Comparison of ENCODE assay signal across 8 mouse cellular contexts in the genomic region with DNA sequence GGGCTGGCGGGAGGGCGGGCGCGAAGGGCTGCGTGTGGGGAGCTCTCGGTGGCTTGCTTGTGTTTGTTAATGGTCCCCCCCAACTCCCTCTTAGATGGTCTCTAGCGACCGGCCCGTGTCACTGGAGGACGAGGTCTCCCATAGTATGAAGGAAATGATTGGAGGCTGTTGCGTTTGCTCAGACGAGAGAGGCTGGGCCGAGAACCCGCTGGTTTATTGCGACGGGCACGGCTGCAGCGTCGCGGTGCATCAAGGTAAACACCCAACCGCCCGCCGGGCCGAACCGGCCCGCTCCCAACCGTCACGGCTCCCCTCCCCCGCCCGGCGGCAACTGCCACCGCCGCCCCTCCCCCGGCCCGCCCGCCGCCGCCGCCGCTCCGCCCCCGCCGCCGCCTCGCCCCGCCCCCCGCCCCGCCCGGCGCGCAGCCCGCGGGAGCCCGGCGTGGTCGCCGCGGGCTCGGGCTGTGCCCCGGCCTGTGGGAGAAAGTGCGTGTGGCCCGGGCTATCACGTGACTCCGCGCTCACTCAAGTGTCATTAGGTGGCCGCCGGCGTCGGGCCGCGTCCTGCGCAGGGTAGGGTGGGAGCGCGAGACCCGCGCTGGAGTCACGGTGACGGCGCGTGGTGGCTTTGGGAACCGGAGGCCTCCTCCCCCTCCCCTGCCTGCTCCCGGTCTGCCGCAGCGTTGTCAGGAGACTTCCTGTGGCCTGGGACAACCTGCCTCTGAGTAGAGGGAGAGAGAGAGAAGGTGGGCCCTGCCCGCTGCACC. TPM values are rescaled to one million over a fixed set of nuclear protein-coding genes. Genes with fewer than 3 reads are reported as not detected.
DNase-seq lines count a peak whose midpoint lies in the region; ATAC-seq and TF ChIP-seq lines count a peak whose summit lies in the region.

No protein-coding gene starts in this region.

- TF ChIP-seq CTCF in E14TG2a.4 (conservative IDR thresholded peaks at IDR 0.05; ENCODE audit: low read length): no peak

- H3K36me3 ChIP-seq in E14TG2a.4 (ENCODE audit: insufficient read depth, low read length): peaks cover 25% of the 10 kb centered on the region
- 0 out of 2 replicates have a peak, but pooled peaks cover 7% of the 10 kb centered on the region for H3K36me3 ChIP-seq in forebrain, embryonic 12.5 days (replicated peaks)
- 0 out of 2 replicates have a peak, but pooled peaks cover 3% of the 10 kb centered on the region for H3K36me3 ChIP-seq in neural tube, embryonic 14.5 days (ENCODE audit: control insufficient read depth, insufficient read depth, low read length)

- H3K27ac ChIP-seq in forebrain, embryonic 12.5 days: peak overlapping the region; percentile 100
- H3K27ac ChIP-seq in neural tube, embryonic 14.5 days (ENCODE audit: low read depth, low read length): peak overlapping the region; percentile 99

- no peaks in the 10 kb centered on the region for H3K27me3 ChIP-seq in E14TG2a.4 (ENCODE audit: insufficient read depth, low read length)
- no peaks in the 10 kb centered on the region for H3K27me3 ChIP-seq in forebrain, embryonic 12.5 days
- no peaks in the 10 kb centered on the region for H3K27me3 ChIP-seq in neural tube, embryonic 14.5 days (ENCODE audit: control insufficient read depth, insufficient read depth, low read length)

- WGBS in forebrain, embryonic 12.5 days: under 1% methylated on average over 60 of the region's 85 CpGs
- WGBS in neural tube, embryonic 14.5 days: under 1% methylated on average over 28 of the region's 85 CpGs

- intact Hi-C loops in heart, postnatal 10 days (cut with DNase I): loop anchor here (5.0 kb wide), 2 partner anchors 142 to 612 kb away; partner anchors contain the start of gene Bmi1

- peak overlapping the region; percentile 89 for H3K4me3 ChIP-seq in E14TG2a.4 (replicated peaks; ENCODE audit: low read length)
- peak overlapping the region; percentile 86 for H3K4me3 ChIP-seq in forebrain, embryonic 12.5 days (replicated peaks)
- H3K4me3 ChIP-seq in neural tube, embryonic 14.5 days (ENCODE audit: low read depth, low read length): peak overlapping the region; percentile 88

- peaks cover 43% of the 10 kb centered on the region for H3K4me1 ChIP-seq in E14TG2a.4 (replicated peaks; ENCODE audit: low read depth, low read length)
- H3K4me1 ChIP-seq in forebrain, embryonic 12.5 days: peaks cover 17% of the 10 kb centered on the region
- H3K4me1 ChIP-seq in neural tube, embryonic 14.5 days (ENCODE audit: control insufficient read depth, insufficient read depth, low read length): peaks cover 6% of the 10 kb centered on the region; the same call in 1 of the 2 replicates

- H3K4me2 ChIP-seq in forebrain, embryonic 12.5 days: peak overlapping the region; percentile 92
- peak overlapping the region; percentile 72 for H3K4me2 ChIP-seq in neural tube, embryonic 14.5 days (ENCODE audit: low read depth, low read length)

- DNase-seq in c-Kit-positive CD71-positive TER-119-positive erythroid progenitor cells, embryonic 14.5 days (ENCODE audit: low spot score): peak; percentile 71
- DNase-seq in heart, postnatal 10 days: peak; percentile 84 to 86
- peak; percentile 82 to 90 for DNase-seq in kidney, postnatal 4 days
- peak; percentile 75 to 76 for DNase-seq in lung, adult 18-20 months
- DNase-seq in thymus, adult 18-20 months: peak; percentile 65 to 70

- ATAC-seq in forebrain, embryonic 12.5 days (ENCODE audit: low FRiP score): peak; percentile 76
- peak; percentile 60 for ATAC-seq in neural tube, embryonic 14.5 days (ENCODE audit: low read depth)

- H3K9me3 ChIP-seq in E14TG2a.4 (ENCODE audit: low read length): no peaks in the 10 kb centered on the region
- H3K9me3 ChIP-seq in forebrain, embryonic 12.5 days: no peaks in the 10 kb centered on the region
- no peaks in the 10 kb centered on the region for H3K9me3 ChIP-seq in neural tube, embryonic 14.5 days (ENCODE audit: control insufficient read depth, low read length)

- H3K9ac ChIP-seq in forebrain, embryonic 12.5 days: peak overlapping the region; percentile 99
- peak overlapping the region; percentile 98 for H3K9ac ChIP-seq in neural tube, embryonic 14.5 days (replicated peaks; ENCODE audit: low read depth, low read length)

RNA-seq across cellular contexts. Expression of gene Mllt10, which starts 10.1 kb away (rescaled TPM):
- 61.7 and 76.8 TPM in 2 replicates for polyA plus RNA-seq in forebrain, embryonic 12.5 days (2016; fragmentation: Nextera tagmentation; extraction: Ambion mirVana)
- 10 to 100 TPM; 40.6 to 43.1 TPM for total RNA-seq in heart, postnatal 10 days (2021)
- 34.6 and 36.5 TPM in 2 replicates for polyA plus RNA-seq in neural tube, embryonic 14.5 days (2014; fragmentation: Nextera tagmentation; extraction: Ambion mirVana)

RNA-seq across cellular contexts. Expression of gene Skida1, which starts 16.3 kb away (rescaled TPM):
- polyA plus RNA-seq in forebrain, embryonic 12.5 days (2016; fragmentation: Nextera tagmentation; extraction: Ambion mirVana): 26.3 and 26.4 TPM in 2 replicates
- total RNA-seq in heart, postnatal 10 days (2021): 1 to 10 TPM; 4.8 to 5.7 TPM
- 3.9 and 5.3 TPM in 2 replicates for polyA plus RNA-seq in neural tube, embryonic 14.5 days (2014; fragmentation: Nextera tagmentation; extraction: Ambion mirVana)

RNA-seq across cellular contexts. Expression of gene A930004D18Rik, which starts 27.6 kb away (rescaled TPM):
- polyA plus RNA-seq in forebrain, embryonic 12.5 days (2016; fragmentation: Nextera tagmentation; extraction: Ambion mirVana): 20.9 and 22.0 TPM in 2 replicates
- 1 to 10 TPM; 3.0 to 4.2 TPM for total RNA-seq in heart, postnatal 10 days (2021)
- polyA plus RNA-seq in neural tube, embryonic 14.5 days (2014; fragmentation: Nextera tagmentation; extraction: Ambion mirVana): 8.2 and 8.6 TPM in 2 replicates

Comparison
In these comparisons a context has a peak if more than half of its experiments do, and no peak if none do; other contexts are left out.
1. Peak in every context shown above with its lines: DNase-seq, ATAC-seq, H3K4me3 ChIP-seq and H3K27ac ChIP-seq.